Mouse (Mus musculus): ENCODE data around the gene Gipr. TPM values are rescaled to one million over a fixed set of nuclear protein-coding genes. Genes with fewer than 3 reads are reported as not detected.
"Not testable (repeated sequence)": the region's sequence is repeated elsewhere in the genome, so short reads cannot be mapped to it uniquely, and the experiment has no call there.

Gipr gene
- total RNA-seq, 4 experiments from 2014 or later, result 1.0 to 1.5 (median 1.2) TPM

DNA sequence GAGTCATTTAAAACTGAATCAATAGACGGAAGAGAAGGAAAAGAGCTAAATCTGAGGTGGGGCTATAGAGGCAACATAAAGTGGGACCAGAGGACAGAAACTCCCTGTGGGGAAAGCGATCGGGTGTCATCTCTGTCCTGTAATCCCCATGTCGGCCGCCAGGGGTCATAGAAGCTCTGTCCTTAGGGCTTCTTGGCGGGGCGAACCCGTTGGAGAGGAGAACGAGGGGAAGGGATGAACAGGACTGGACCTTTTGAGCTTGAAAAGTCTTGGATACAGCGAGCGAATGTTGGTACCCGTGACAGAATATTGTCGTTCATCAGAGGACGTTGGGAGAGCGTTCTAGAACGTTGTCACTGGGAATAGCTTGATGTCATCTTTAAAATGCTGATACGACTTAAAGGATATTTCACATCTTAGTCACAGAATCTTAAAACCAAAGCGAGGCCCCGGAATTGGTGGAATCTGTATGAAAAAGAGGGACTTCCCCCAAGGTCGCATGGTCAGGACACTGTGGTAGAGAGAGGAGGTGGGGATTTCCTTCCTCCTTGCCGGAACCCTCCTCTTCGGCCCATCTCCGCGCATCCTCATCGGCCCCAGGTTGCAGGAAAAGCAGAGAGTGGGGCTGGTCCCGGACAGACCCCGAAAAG lies 12.6 kb upstream of the Gipr start:
- DNase-seq (ENCODE audit: low spot score in 2 of 2), result peak; percentile 79 to 84

- DNase-seq (ENCODE audit: low spot score in 2 of 2), result peak in 1 of 2 experiments; percentile 52
These were observed 12.1 kb upstream of the Gipr start for GRCm38 (mm10) chr7:19178035-19178434.

DNA sequence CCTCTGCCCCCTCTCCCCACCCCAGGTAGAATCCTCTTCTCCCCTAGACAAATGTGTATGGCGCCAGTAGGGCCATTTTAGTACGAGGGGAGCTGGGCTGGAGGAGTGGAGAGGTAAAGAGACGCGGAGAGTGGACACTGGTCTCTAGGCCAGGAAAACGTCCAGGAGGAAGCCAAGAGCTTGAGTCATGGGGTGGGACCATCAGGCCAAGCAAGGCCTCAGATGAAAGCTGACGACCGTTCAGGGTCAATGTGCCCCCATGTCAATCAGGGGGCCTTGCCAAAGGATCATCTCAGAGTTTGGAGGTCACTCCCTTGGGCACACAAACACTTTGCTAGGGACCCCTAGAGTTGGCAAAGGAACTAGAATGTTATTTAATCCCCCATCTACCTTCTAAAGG lies 11.3 kb upstream of the Gipr start:
- no peak for DNase-seq (ENCODE audit: low spot score in 2 of 2)

- DNase-seq (ENCODE audit: low spot score in 2 of 2), result no peak
These were observed 10.6 kb upstream of the Gipr start for GRCm38 (mm10) chr7:19176516-19176947.

GRCm38 (mm10) chr7:19175708-19176515 lies 10.0 kb upstream of the Gipr start, which contains the start of gene Eml2:
Eml2 (plus strand) TSS chr7:19176421.
- DNase-seq (ENCODE audit: low spot score in 2 of 2), result peak; percentile 90 to 92

GRCm38 (mm10) chr7:19172874-19173273 lies 6.9 kb upstream of the Gipr start:
- DNase-seq (ENCODE audit: low spot score in 2 of 2), result peak; percentile 72 to 83

DNA sequence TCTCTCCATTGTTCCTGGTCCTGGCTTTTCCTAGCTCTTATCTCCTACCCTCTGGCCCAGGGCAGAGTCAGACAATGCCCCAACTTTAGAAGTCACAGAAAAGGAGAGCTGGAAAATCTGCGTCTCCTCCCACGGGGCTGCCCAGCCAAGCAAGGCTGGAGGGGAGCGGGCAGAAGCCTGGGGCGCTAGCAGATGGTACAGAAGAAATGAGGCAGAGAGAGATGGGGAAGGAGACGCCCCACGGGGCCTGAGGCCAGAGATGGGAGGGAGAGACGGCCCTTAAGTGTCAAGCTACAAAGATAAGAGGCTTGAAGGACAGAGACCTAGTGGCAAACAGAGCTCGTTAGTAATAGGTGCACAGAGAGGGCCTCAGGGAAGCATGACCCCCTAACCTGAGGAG lies 5.9 kb upstream of the Gipr start:
- DNase-seq (ENCODE audit: low spot score in 2 of 2), result no peak

DNA sequence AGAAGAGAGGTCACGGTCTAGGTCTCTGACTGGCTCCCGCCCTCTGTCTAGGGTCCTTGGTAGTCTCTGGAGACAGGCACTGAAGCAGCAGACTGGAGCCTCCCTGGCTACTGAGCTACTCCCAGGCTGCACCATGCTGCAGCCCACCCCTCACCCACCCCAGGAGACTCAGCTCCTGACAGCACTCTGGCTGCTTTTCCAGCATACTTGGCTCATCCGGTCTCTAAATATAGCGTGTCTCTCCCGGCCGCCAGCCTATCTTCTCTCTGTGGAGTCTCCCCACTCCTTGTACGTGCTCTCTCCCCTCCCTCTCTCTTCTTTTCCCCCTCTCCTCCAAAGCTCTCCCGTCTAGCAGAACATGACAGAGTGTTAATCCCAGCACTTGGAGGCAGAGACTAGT lies 4.2 kb upstream of the Gipr start:
- DNase-seq (ENCODE audit: low spot score in 2 of 2), result no peak

DNA sequence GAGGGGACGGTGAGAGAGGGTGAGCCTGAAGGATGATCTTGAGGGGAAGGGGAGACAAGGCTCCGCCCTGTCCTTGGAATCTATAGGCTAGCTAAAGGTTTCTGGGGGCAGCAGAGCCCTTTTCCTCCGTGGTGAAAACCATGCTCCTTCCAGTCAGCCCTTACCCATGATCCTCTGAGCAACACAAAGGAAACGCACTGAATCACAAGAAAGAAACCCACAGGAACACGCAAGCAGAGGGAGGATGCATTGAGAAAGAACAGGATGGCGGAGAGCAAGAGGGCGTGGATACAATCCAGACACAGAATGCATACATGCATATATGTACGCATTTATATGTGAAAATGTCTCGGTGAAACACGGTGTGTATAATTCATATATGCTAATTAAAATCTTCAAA lies 3.6 kb upstream of the Gipr start:
- DNase-seq (ENCODE audit: low spot score in 2 of 2), result no peak

- no peak for DNase-seq (ENCODE audit: low spot score in 2 of 2)
These were observed 1.1 kb upstream of the Gipr start for GRCm38 (mm10) chr7:19166990-19167389.

DNA sequence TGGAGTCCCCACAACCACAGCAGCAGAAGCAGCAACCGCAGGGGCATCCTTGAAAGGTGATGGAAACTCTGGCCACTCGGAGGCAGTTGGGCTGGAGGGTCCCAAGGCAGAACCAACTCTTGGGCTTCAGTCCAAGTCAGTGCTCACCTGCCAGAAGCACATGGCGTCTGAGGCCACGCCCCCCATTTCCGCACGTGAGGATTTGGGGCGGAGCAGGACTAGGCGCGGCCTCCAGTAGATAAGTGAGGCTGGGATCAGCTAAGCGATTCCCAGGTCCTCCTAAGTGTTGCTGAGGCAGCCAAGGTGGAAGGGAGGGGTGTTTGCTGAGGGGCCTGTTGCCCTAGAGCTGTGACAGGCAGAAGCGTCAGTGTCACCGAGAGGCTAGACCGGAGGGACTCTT lies 949 bp downstream of the Gipr start:
- no peak for DNase-seq (ENCODE audit: low spot score in 2 of 2)

DNA sequence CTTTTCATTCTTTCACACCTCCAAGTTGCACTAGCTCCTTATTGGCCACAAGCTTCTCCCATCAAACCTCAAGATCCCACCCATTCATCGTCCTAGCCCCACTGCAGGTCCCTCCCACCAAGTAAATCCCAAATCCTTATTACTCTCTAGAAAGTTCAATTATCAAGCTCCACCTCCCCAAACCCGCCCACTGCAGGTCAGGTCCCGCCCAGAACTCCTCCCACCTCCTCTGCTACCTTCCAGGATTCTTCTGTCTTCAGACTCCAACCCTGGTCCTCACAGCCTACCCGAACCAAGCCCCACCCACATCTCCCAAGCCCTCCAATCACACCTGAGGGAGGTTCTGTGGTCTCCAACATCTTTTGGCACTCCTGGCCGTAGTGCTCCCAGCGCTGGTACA lies 1.7 kb downstream of the Gipr start:
- no peak for DNase-seq (ENCODE audit: low spot score in 2 of 2)

GRCm38 (mm10) chr7:19163752-19164151 lies 2.2 kb downstream of the Gipr start:
- no peak for DNase-seq (ENCODE audit: low spot score in 2 of 2)

GRCm38 (mm10) chr7:19162928-19163327 lies 3.0 kb downstream of the Gipr start:
- DNase-seq (ENCODE audit: low spot score in 2 of 2), result no peak

- no peak for DNase-seq (ENCODE audit: low spot score in 2 of 2)
These were observed 5.8 kb downstream of the Gipr start for GRCm38 (mm10) chr7:19160115-19160514.

DNA sequence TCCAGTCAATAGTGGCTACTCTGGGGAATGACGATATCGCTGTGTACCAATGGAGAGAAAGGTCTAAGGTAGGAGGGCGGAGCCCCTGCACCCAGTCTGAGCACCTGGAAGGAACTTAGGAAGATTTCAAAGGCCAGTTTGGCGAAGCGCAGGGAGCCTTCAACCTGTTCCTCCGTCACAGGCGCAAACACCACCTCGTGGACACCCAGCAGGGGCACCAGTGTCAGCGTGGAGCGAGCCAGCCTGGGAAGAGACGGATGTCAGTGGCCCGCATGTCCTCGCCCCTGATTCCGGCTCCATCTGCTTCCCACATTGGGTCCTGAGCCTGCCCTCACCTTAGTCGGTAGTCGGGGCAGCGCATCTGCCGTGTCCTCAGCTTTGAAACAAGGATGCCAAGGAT lies 6.5 kb downstream of the Gipr start:
- no peak for DNase-seq (ENCODE audit: low spot score in 2 of 2)

- DNase-seq (ENCODE audit: low spot score in 2 of 2), result no peak
These were observed 7.3 kb downstream of the Gipr start for GRCm38 (mm10) chr7:19158601-19159000.

DNA sequence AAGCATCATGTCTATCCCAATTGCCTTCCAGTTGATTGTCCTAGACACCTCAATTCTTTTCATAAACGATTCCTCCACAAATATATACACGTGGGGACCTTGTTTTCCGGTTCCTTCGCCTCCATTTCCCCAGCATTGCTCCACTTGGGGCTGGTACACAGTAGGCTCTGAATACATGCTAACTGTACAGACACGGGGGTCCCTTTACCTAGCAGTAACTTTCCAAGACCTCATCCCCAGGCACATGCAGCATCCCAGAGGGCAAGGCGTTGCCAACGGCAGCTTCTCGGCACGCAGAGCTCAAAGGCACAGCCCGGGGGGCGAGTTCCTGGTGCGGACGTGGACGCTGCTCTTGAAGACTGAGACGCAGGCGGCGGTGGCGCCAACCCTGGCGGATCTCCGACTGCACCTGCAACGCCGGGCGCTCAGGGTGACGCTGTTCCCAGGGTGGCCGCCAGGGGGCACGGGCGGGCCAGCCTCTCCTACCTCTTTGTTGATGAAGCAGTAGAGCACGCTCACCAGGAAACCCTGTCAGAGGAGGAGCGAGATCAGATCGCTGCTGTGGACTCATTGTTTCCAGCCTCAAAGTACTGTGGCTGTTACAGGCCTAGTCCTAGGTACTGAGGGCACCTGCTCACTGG lies 8.6 kb downstream of the Gipr start:
- peak; percentile 84 to 96 for DNase-seq (ENCODE audit: low spot score in 2 of 2)

DNA sequence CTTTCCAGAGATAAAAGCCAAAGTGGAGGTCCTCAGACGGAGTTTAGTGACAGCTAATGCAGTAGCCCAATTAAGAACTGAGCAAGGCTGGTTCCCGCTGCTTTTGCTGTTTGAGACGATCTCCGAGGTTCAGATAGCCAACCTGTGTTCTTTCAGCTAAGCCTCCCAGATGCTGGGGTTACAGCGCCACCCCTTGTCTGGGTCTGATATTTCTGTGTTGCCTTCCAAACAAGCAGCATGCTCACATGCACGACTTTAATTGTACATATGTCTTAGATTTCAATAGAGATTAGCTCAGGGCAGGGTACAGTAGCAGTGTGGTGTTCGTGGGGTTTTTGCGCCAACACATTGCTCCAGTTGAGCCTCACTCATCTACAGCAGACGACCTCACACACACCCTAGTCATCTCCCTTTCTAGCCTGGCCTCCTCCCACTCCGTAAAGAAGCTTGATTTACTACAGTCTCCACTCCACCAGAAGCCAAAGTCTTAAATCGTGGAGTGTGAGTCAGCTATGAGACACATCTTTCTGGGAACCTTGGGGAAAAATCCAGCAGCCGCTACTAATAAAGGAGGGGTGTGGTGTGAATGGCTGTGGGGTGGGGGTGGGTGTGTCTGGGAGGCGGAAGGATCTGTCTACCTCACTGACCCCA lies 10.0 kb downstream of the Gipr start:
- no peak for DNase-seq (ENCODE audit: low spot score in 2 of 2)

DNA sequence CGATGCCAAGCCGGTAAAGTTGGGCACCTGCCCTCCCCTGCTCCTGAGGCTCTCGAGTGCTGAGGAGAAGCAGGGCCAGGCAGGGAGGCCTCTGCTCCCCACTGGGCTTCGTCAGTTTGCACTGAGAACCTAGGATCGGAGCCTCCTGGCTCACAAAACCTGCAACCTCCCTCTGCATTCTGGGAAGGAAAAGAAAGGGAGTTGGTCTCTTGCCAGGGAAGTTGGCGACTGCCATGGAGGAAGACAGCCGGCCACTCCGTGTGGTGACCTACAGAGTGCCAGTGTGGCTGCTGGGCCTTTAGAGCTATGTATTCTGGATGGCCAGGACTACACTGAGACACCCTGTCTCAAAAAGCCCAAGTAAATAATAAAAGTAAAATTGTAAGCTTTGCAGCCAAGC lies 11.1 kb downstream of the Gipr start:
- DNase-seq (ENCODE audit: low spot score in 2 of 2), result no peak

- DNase-seq (ENCODE audit: low spot score in 2 of 2), result not testable (repeated sequence)
These were observed 14.8 kb downstream of the Gipr start for GRCm38 (mm10) chr7:19151121-19151520.

DNA sequence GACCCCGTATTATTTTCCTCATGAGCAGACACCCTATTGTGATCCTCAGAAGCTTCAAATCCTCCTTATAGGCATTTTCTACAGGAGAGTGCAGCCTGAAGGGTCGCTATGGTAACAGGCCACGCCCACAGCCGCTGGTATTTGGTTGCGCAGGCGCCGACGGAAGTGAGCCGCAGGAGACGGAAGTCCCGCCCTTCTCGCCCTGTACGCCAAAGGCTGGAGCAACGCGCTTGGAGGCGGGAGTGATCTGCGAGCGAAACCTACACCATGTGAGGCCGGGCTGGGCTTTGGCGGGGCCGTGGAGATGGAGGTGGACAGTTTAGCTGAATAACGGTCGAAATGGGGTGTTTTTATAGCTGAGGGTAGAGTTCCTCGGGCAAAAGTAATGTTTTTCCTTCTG lies 16.3 kb downstream of the Gipr start, which contains the start of gene Snrpd2:
Snrpd2 (plus strand) TSS at position 97 of the 400 bp plus-strand sequence.
- peak; percentile 91 to 95 for DNase-seq (ENCODE audit: low spot score in 2 of 2)

All from layer of hippocampus, adult 8-10 months (tissue).